Mouse (Mus musculus): ENCODE data around the gene Pde7b.

Pde7b gene

GRCm38 (mm10) chr10:20671621-20672020, 53.3 kb downstream of the Pde7b start:
- no peak for TF ChIP-seq GATA4 (IDR thresholded peaks at IDR 0.05; ENCODE audit: insufficient replicate concordance, low read length)

GRCm38 (mm10) chr10:20670541-20670940, 54.3 kb downstream of the Pde7b start:
- TF ChIP-seq GATA4 (IDR thresholded peaks at IDR 0.05; ENCODE audit: insufficient replicate concordance, low read length), result no peak

- TF ChIP-seq GATA4 (IDR thresholded peaks at IDR 0.05; ENCODE audit: insufficient replicate concordance, low read length), result no peak
Measured at GRCm38 (mm10) chr10:20669467-20669866, 55.4 kb downstream of the Pde7b start.

- no peak for TF ChIP-seq GATA4 (IDR thresholded peaks at IDR 0.05; ENCODE audit: insufficient replicate concordance, low read length)
Measured at GRCm38 (mm10) chr10:20668577-20668976, 56.3 kb downstream of the Pde7b start.

GRCm38 (mm10) chr10:20666655-20667054, 58.2 kb downstream of the Pde7b start:
- no peak for TF ChIP-seq GATA4 (IDR thresholded peaks at IDR 0.05; ENCODE audit: insufficient replicate concordance, low read length)

- no peak for TF ChIP-seq GATA4 (IDR thresholded peaks at IDR 0.05; ENCODE audit: insufficient replicate concordance, low read length)
Measured at GRCm38 (mm10) chr10:20662951-20663350, 61.9 kb downstream of the Pde7b start.

- no peak for TF ChIP-seq GATA4 (IDR thresholded peaks at IDR 0.05; ENCODE audit: insufficient replicate concordance, low read length)
Measured at GRCm38 (mm10) chr10:20661684-20662083, 63.2 kb downstream of the Pde7b start.

- no peak for TF ChIP-seq GATA4 (IDR thresholded peaks at IDR 0.05; ENCODE audit: insufficient replicate concordance, low read length)
Measured at GRCm38 (mm10) chr10:20659718-20660117, 65.2 kb downstream of the Pde7b start.

GRCm38 (mm10) chr10:20659268-20659667, 65.6 kb downstream of the Pde7b start:
- TF ChIP-seq GATA4 (IDR thresholded peaks at IDR 0.05; ENCODE audit: insufficient replicate concordance, low read length), result no peak

- no peak for TF ChIP-seq GATA4 (IDR thresholded peaks at IDR 0.05; ENCODE audit: insufficient replicate concordance, low read length)
Measured at GRCm38 (mm10) chr10:20658716-20659115, 66.2 kb downstream of the Pde7b start.

- TF ChIP-seq GATA4 (IDR thresholded peaks at IDR 0.05; ENCODE audit: insufficient replicate concordance, low read length), result no peak
Measured at GRCm38 (mm10) chr10:20657316-20658081, 67.4 kb downstream of the Pde7b start.

GRCm38 (mm10) chr10:20654590-20654989, 70.3 kb downstream of the Pde7b start:
- no peak for TF ChIP-seq GATA4 (IDR thresholded peaks at IDR 0.05; ENCODE audit: insufficient replicate concordance, low read length)

GRCm38 (mm10) chr10:20654187-20654586, 70.7 kb downstream of the Pde7b start:
- no peak for TF ChIP-seq GATA4 (IDR thresholded peaks at IDR 0.05; ENCODE audit: insufficient replicate concordance, low read length)

GRCm38 (mm10) chr10:20653299-20653698, 71.6 kb downstream of the Pde7b start:
- no peak for TF ChIP-seq GATA4 (IDR thresholded peaks at IDR 0.05; ENCODE audit: insufficient replicate concordance, low read length)

GRCm38 (mm10) chr10:20636381-20636780, 88.5 kb downstream of the Pde7b start:
- TF ChIP-seq GATA4 (IDR thresholded peaks at IDR 0.05; ENCODE audit: insufficient replicate concordance, low read length), result no peak

- TF ChIP-seq GATA4 (IDR thresholded peaks at IDR 0.05; ENCODE audit: insufficient replicate concordance, low read length), result no peak
Measured at GRCm38 (mm10) chr10:20633085-20633415, 91.8 kb downstream of the Pde7b start.
